Mouse (Mus musculus): ENCODE measurements at regions not wholly inside any gene's neighbourhood (a gene's known extent, or its start where the extent isn't known, plus 50 kb on each side); places are given as distances from the start of the nearest gene placed in this dataset.
"Not testable (repeated sequence)": the region's sequence is repeated elsewhere in the genome, so short reads cannot be mapped to it uniquely, and the experiment has no call there.

DNA sequence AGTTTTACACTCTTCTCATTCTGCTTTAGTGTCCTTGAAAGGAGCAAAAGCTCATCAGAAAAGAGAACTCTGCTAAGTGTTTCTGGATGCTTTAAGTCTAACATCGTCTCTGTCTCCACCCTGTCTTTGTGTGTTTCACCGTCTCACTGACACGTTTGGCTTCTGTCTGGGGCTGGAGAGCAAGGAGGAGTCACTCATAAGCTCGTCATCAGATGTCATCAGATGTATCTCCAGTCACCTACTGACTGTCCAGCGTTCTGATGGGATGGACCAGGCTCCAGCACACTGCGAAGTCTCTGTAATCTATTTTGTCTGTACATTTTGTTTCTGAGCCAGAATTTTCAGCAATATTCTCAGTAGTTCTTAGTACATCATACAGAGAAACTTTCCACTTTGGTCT, 283.4 kb upstream of the Arglu1 start:
- no peak for DNase-seq

DNA sequence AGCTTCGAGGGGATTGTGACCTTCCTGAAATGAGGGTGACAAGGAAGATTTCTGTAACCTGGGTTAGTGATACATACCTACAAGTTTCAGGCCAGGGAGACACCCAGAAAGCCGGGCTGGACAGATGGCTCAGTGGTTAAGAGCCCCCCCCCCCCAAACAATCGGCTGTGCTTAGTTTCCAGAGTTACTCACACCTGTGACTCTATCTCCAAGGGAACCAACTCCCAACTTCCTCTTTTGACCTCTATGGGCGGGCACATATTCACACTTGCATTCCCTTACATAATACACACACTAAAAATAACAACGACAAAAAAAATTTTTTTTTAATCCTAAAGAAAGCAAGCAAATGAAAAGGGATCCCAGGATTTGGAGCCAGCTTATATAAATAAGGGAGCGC, 283.0 kb upstream of the Arglu1 start:
- DNase-seq = no peak

DNA sequence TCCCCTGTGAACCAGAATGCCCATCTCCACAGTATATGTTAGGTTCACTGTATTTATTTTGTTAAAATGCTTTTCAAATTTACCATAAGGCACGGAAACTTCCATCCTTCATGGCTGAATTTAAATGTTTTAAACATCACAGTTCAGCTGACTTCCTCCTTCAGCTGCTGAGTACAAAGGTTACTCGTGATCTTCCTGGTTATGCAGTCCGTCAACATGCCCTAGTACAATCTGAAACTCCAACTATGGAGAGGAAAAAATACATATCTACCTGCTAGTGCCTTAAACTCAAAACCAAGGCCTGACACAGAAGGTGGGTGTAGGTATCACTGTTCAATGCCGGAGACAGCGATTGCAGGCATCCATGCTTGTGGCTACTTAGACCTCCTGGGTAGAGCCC, 280.5 kb upstream of the Arglu1 start:
- no peak for DNase-seq

DNA sequence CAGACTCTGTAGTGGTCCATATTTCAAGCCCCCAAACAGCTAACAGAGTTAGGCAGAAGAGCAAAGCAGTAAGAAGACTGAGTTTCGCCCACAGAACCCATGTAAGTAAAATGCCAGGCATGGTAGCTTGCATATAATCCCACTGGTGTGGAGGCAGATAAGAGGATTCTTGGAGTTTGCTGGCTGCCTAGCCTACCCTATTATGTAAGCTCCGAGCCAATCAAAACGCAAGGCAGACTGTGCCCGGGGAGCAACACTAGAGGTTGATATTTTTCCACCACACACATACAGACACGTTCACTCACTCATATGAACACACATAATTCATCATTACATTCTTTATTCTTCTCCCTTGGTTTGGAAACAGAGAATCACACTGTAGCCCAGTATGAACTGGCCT, 280.0 kb upstream of the Arglu1 start:
- DNase-seq = no peak

DNA sequence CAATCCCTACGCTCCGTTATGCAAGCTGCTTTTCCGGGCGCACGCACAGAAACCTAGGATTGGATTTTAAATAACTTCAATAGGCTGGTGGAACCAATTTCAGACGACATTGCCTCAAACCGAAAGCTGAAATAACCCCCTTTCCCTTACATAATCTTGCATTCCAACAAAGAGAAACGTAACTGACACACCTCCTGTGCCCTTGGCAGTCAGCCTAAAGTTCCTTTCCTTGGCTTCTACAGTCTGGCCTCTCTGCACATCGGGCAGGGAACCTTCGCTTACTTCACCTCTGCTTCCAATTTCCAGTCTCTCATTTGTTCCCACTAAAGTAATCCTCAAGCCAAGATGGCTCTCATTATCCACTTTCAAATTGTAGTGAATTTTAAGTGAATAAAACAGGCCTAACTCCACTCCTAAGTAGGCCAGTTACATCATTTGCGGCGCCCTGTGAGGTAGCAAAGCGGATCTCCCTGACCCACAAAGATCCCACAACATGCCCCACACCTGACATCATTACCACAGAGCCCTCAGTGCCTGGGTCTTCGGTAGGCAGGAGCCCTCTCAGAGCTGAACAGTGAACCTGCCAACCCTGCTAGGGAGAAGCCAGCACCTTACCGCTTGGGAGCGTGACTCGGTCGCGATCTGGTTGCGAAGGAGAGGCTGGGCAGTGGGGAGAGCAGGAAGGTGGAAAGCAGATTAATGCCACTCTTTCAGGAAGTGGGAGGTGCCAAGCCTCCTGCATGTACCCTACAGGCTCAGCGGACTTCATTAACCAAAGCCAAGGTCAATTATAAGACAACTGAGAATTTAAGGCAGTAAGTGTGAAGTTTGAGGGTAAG, 279.0 kb upstream of the Arglu1 start:
- DNase-seq = no peak

DNA sequence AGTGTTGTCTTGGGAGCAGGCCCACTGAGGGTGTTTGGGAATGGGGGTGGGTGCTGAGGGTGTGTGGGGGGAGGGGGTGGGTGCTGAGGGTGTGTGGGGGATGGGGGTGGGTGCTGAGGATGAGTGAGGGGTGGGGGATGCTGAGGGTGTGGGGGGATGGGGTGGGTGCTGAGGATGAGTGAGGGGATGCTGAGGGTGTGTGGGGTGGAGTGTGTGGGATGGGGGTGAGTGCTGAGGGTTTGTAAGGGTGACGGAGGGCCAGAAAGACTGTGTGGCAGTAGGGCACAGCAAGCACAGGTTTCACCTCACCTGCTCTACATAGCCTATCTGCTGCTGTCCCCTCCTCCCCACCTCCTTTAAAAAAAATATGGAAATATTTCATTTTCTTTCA, 276.3 kb upstream of the Arglu1 start:
- no peak for DNase-seq

DNA sequence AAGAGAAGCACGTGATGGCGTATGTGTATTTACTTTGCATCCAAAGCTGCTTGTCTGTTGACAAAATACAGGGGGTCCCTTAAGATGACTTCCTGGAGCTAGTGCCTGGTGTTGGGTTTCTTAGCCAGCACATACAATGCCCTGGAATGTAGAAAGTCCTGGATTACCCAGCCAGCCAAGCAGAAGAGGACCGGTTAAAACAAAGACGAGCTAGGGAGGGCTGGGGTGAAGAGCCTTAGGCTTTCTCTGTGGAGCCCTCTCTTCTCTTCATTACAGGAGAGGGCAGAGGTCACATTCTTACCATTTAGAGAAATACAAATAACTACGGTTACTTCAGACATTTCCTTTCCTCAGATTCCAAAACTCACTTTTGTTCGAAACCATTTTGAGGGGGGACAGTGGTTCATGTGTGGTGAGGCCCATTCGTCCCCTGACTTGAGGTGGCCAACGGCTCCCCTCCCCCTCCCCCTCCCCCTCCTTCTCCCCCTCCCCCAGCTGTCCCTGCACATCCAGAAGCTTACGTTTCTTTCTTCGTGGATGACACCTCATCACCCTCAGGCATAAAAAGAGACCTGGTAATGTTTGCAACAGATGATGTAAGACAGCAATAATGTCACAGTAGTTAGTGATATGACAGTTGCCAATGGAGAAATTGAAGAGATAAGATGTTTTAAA, 275.8 kb upstream of the Arglu1 start:
- no peak for DNase-seq

DNA sequence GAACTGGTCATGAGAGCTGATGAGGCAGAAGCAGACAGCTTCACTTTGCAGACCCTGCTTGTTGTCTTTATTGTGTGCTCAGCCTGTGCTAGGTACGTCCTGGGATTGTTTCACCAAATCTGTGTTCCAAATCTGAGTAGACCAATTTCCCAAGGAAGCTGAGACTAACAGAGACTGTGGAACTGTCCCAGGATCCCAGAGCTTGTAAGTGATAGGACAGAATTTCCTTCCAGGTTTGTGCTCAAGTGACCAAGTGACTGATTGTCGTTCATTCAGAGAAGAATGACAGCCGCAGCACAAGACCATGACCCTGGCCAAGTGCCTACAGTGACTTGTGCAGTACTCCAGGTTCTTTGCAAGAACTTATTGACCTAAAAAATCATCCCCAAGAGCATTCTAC, 269.9 kb upstream of the Arglu1 start:
- DNase-seq = no peak

DNA sequence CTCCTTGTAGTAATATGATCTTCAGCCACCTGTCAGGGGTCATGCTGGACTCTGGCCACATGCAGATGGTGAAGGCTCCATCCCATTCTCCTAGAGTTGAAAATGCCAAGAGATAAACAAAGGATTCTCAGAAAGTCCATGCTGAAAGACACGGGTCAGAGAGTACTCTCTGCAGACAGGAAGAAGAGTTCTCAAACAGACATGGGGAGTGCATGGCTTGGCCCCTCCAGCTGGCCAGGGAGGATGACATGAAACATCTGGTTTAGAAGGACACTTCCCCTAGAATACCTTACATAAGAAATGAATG, 269.4 kb upstream of the Arglu1 start:
- no peak for DNase-seq

DNA sequence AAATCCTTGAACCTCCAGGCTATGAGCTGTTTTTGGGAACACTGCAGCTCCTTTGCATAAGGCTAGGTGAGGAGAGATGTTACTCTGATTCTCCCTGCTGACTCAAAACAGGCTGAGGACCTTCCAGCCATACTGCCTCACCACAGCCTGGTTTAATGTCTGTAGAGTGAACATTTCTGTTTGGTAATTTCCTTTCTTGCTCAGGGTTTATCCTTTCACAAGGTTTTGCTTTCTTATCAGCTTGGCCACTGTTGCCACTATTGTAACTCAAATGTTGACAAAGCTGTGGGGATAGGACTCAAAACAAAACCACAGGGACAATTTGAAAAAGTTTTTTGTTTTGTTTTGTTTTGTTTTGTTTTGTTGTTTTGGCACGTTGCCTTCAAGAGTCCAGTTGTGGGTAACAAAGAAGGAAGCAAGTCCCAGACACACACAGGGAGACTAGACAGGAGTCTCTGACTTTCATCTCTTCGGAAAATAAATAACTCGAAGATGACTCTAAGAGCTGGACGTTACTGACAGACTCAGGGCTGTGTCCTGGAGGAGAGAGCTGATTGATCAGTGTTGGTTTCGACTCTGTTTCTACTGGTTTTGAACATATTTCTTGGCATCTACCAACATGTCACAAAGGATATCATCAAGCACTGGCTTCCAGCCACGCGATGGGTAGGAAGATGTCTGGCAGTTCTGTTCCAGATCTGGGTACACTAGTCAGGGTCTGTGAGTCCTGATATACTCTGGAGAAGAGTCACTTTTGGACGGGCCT, 268.9 kb upstream of the Arglu1 start:
- no peak for DNase-seq

DNA sequence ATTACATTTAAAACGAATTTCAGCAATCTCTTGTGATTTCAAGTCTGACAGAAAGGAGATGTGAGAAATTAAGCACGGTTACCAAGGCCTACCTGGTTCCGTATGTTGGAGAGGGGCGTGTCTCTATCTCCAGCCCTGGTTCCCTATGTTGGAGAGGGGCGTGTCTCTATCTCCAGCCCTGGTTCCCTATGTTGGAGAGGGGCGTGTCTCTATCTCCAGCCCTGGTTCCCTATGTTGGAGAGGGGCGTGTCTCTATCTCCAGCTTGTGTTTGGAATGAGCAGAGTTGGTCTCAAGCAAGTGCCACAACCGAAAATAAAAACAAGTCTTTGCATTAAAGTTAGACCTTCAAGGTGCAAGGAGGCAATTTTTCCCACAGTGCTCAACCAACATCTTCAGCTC, 267.8 kb upstream of the Arglu1 start:
- DNase-seq = not testable (repeated sequence)

DNA sequence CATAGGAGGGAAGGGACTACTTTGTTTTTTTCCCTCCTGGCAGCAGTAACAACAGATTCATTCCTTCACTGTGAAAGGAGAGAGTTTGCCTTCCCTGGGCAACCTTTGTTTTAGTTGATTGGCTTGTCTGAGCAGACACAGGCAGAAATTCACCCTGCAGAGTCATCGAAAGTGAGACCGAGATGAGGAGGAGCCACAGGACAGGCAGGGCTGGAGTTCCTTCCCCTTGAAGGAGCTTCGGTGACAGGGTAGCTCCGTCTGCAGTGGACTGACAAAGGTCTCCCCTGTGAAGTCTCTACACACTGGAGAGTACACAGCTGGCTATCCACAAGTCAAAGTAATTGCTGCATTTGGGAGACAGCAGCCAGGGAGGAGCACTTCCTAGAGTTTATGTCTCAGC, 261.9 kb upstream of the Arglu1 start:
- DNase-seq = no peak

DNA sequence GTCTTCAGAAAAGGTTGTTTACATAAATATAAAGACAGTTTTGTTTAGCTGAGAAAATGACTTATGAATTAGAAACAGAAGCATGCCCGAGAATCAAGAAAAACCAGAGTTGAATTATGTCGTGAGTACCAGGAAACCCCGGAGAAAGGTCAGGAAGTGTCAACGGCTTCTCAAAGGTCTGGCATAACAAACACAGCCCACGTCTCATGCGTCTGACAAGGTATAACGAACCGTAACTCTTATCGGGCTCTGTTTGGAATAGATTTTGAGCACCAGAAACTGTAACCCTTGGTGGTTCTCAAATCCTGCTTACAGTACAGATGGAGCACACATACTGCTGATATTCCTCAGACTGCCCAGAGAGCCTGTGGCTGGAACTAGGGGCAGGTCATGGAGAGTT, 260.9 kb upstream of the Arglu1 start:
- DNase-seq = no peak

DNA sequence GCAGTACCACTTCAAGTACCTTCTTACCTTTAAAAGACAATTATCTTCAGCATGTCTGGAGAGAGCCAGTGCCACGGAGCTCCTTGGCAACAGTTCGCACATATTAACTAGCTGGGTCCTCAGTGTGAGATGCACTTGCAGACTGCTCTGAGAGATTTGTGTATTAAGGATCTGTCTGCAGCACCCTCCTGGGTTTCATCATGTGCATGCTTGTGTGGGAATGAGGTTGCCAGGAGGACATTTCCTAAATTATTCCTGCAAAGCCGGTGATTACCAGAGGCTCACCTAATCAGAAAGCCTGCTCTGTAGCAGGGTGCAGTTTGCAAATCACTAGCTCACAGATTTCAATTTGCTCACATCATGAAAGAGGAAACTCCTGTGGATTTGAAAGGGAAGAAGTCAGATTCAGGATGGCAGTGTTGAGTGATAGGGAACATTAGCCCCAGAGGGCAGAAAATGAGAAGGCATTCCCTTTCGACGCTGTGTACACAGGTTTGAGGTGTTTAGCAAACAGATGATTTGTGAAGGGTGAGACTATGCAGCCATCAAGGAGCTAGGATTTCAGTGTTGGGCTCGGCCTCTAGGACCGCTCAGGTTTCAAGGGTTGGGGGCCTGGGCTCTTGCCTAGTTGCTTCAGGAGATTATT, 257.3 kb upstream of the Arglu1 start:
- no peak for DNase-seq

DNA sequence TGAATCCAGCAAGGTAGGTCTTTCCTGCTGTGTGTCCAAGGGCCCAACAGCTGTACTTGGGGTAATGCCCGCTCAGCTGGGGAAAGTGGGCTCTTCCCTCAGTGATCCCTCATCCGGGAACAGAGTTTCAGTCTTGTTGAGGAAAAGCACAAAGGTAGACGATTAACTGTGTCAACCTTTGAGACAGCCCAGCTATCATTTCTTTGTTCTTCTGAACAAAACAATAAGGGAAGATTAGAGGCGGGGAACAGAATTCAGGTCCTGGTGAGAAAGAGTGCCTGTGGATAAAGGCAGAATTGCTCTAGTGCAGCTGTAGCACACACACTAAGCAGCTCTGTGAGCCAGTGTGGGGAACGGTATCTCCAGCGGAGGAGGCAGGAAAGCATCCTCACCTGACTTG, 252.7 kb upstream of the Arglu1 start:
- DNase-seq = no peak

DNA sequence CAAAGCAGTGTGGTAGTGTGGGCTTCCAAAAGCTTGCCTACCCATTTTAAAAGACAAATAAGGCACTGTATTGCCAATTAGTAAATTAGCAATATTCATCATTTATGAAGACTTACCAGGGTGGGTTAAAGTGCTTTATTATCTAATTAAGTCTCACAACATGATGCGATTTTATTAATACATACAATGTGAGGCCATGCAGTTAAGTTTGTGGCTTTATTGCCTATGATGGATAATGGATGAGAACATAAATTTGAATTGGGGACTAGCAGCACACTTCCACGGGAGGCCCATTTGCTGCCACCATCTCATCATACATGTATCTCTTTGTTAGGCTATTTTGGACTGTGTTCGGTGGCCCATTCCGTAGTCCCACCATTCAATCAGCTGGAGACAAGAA, 250.6 kb upstream of the Arglu1 start:
- no peak for DNase-seq

DNA sequence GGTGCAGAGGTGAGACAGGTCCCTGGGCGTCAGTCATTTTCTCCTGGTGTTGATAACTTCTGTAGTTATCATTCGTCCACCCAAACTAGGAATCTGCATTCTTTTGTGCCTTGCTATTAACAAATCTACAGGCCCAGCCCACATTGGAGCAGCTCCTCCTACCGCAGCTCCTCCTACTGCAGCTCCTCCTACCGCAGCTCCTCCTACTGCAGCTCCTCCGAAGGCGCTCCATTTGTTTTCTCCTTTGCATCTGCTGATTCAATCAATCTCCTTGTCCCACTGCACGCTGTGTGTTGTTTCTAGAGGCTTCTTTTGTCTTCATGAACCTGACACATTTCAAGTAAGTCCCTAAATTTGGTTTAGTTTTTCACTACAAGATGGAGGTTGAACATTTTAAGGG, 248.2 kb upstream of the Arglu1 start:
- no peak for DNase-seq

DNA sequence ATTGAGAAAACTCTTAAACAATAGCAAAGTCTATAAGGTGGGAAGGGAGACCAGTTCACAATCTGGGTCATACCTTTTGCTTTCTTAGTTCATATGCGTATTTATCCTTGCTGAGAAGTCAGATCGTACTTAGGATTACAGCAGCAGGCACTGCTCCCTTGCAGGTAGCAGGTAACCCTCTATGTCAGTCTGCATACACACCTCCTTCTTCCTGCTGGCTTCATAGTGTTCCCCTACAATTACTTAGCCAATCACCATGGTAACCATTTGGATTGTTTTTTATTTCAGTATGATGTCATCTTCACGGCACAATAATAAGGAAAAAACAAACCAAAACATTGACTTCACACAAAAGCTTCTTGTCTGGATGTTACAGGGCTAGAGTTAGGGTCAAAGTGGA, 242.1 kb upstream of the Arglu1 start:
- DNase-seq = no peak

DNA sequence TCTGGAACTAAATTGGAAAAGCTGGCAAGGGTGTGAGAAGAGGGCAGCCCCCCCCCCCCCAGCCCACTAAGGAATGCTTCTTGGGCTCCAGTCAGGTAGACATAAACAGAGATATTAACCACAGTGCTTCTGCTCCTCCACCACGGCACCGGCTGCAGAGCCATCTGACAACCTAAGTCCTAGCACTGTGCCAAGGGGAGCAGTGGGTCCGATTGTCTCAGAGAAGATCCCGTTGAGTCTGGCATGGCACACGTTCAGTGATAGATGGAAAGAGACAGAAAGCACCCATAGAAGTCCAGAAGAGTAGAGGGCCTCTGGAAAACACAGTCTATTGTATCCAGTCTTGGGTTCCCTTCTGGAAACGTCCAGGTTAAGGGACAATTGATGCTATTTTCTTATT, 241.4 kb upstream of the Arglu1 start:
- DNase-seq = no peak

DNA sequence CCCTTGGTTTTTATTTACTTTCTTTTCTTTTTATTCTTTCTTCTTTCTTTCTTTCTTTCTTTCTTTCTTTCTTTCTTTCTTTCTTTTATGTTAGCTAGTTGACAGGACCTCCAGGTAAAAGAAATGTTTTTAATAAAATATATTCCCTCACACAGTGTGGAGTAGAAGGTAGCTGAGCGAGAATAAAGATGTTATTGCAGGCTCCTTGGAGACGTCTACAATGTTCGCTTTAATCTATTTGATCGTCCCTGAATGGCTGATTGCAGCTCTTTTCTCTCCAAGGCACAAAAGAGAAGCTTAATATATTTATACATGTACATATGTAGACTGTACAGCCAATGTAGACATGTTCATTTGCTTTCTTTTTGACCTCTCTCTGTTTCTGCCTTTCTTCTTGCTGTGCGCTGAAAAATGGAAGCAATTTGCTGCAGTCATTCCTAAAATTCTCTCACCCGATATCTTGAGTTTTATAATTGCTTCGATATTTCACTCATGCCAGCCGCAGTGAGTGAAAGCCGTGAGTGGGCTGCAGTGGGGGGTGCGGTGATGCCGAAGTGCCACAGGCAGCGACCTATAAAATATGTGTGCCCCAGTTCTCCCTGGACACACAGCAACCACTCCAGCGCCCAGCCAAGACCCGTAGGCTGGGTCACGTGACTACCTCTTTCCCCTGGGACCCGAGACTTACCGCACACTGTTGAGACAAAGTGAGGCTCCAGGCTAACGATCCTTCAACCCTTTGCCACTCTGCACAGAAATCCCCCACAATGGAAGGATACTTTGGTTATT, 237.9 kb upstream of the Arglu1 start:
- DNase-seq = no peak

DNA sequence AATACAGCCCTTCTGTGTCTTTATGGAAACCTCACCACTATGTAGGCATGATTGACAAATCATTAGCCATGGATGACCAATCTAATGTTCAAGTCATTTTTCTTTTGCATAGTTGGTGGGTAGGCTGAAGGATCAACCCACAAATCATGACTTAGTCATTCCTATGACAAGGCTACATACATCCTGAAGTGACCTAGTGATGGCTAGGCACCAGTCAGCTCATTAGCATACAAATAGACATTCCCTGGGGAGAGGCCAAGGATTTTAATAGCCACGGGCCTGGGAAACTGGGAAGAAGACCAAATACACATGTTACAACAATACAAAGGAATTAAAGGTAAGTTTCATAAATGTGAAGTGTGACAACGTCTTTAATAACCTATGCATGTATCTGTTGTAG, 231.1 kb upstream of the Arglu1 start:
- DNase-seq = no peak

DNA sequence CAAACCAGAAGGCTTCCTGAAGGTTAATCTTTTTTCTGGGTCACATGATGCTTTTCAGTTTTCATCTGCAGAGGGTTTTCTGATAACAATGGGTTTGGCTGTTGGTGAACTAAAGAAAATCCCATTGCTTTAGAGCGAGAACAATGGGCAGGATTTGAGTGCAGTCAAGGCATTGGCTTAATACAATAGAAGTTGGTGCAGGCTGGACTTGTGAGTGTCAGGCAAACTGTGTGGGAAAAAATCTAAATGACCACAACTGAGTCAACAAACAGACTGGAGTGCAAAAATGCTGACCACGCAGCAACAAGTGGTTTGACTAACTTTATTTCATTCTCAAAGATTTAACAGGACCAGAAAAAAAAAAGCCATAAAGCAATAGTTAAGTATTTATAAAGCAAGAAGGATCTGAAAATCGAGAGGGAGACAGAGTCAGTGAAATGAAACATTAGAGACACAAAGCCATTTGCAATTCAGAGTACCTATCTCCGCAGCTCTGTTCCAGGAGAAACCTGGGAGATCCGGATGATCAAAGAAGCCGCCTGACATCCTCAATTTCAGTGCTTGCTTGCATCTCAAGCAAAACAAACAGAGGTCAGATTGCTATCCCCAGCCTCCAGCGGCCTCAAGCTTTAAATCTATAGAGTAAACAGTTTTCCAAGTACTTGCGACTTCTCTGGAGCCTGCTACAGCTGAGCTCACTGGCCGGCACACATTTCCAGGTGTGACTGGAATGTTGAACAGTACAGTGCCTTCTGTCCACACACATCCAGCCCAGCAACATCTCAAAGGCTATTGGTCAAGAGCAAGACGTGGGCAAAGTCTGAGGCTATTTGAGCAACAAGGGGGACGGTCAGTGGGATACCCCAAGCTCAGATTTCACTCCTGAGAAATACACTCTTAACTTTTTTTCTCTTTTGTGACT, 229.5 kb upstream of the Arglu1 start:
- no peak for DNase-seq

Measured in cerebellum, postnatal 25 days (tissue).